Mouse (Mus musculus) adrenal gland, adult 18-20 months (tissue): Measurements from ENCODE around the gene Zmpste24. TPM values are rescaled to one million over a fixed set of nuclear protein-coding genes. Genes with fewer than 3 reads are reported as not detected.

Experiments
- total RNA-seq, 2 experiments: library from RNA; stranded (reverse); gene quantifications; 1 replicate in 1 of 2; 2 replicates in 1 of 2; pipeline ENCODE4 v1.2.3; 2021

Gene Zmpste24
- total RNA-seq, 2 experiments from 2014 or later: 39.3 to 51.6 TPM

Other genes with a start within 250 kb of the Zmpste24 start
- 1 to 10 TPM; 9.2 to 10.0 TPM for gene Rims3, start 243.4 kb downstream of the Zmpste24 start, total RNA-seq
- gene Exo5, start 173.2 kb downstream of the Zmpste24 start, total RNA-seq: 1 to 10 TPM; 8.2 to 8.8 TPM
- gene Zfp69, start 146.5 kb downstream of the Zmpste24 start, total RNA-seq: 1 to 10 TPM; 1.4 to 1.7 TPM
- gene Smap2, start 81.0 kb downstream of the Zmpste24 start, total RNA-seq: 10 to 100 TPM; 28.9 to 34.6 TPM
- gene Col9a2, start 58.9 kb downstream of the Zmpste24 start, total RNA-seq: under 1 TPM; 0.33 to 0.42 TPM
- not detected for gene Tmco2, start 11.0 kb upstream of the Zmpste24 start, total RNA-seq
- 10 to 100 TPM; 14.0 to 14.9 TPM for gene Rlf, start 116.8 kb upstream of the Zmpste24 start, total RNA-seq
- gene Gm12888, start 226.7 kb upstream of the Zmpste24 start, total RNA-seq: not detected